Mouse (Mus musculus) CD4-positive helper T cell, adult 2 months (primary cell): ENCODE data around the gene Clcc1.

Experiments used
- DNase-seq: peaks from one replicate; pipeline ENCODE4 v3.0.0-alpha.2; 2012; ENCODE audit warnings: low read depth, missing footprints, low spot score

The Clcc1 gene

GRCm38 (mm10) chr3:108701256-108701655, 47.5 kb downstream of the Clcc1 start:
- peak; percentile 36 for DNase-seq

- no peak for DNase-seq
These were observed 49.1 kb downstream of the Clcc1 start for GRCm38 (mm10) chr3:108702789-108703188.

GRCm38 (mm10) chr3:108711296-108711695, 57.6 kb downstream of the Clcc1 start:
- DNase-seq, result no peak

GRCm38 (mm10) chr3:108713065-108713675, 59.5 kb downstream of the Clcc1 start:
- DNase-seq, result peak; percentile 25

GRCm38 (mm10) chr3:108714837-108715236, 61.1 kb downstream of the Clcc1 start:
- no peak for DNase-seq

DNA sequence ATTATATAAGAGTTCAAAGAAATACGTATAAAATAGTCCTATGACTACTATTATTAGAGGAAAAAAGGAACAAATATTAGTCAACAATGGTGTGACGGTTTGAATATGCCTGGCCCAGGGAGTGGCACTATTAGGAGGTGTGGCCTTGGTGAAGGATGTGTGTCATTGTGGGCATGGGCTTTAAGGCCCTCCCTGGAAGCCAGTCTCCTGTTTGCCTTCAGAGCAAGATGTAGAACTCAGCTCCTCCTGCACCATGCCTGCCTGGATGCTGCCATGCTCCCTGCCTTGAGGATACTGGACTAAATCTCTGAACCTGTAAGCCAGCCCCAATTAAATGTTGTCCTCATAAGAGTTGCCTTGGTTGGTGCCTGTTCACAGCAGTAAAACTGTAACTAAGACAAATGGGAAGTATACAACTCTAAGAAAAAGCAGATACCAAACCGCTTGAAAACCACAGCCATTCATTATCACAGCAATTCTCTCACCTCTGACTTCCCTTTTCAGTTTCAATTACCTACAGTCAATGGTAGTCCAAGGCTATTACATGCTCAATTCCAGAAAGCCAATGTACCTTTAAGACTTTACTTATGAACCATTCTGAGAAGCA, 64.3 kb downstream of the Clcc1 start:
- DNase-seq, result peak; percentile 55

GRCm38 (mm10) chr3:108719357-108719756, 65.6 kb downstream of the Clcc1 start:
- DNase-seq, result no peak

- no peak for DNase-seq
These were observed 66.0 kb downstream of the Clcc1 start for GRCm38 (mm10) chr3:108719761-108720160.

GRCm38 (mm10) chr3:108721076-108721991, 67.6 kb downstream of the Clcc1 start:
- peak; percentile 21 for DNase-seq

DNA sequence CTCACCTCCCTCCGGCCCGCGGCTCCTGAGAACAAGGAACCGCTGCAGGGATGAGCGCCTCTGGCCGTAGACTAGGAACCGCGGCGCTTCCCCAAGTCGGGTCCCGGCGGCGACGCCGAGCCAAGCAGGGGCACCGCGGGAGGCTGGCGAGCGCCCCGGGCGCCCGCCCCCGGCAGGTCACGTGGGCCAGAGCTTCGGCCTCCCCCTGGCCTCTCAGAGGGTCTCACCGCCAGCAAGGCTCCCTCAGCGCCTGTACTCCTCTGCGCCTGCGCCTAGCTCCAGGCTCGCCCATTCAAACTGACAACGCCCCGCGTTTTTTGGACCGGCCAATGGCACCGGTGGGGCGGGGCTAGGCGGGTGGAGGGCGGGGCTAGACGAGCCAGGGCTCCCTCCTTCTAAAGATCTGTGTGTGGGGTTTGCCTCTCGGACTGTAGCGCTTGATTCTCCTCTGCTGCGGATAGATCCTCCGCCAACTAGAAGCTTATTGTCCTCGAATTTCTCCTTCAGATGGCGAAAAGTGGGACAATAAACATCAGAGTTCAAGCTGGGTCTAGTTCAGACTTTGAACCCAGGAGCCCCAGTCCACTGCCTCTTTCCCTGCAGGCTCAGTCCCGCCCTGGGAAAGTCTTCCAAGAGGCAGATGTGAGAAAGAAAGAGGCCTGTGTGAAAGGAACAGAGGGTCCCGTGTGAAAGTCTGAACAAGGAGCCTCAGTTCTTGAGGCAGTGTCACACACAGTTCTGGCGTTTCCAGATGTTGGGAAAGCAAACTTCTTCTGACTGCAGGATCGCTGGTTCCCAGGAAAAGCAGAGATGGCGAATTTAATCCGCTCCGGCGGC, 68.5 kb downstream of the Clcc1 start, which contains the start of gene Gpsm2:
TSS of gene Gpsm2 (minus strand) at position 274 of the 837 bp plus-strand sequence.
- DNase-seq, result peak; percentile 93

DNA sequence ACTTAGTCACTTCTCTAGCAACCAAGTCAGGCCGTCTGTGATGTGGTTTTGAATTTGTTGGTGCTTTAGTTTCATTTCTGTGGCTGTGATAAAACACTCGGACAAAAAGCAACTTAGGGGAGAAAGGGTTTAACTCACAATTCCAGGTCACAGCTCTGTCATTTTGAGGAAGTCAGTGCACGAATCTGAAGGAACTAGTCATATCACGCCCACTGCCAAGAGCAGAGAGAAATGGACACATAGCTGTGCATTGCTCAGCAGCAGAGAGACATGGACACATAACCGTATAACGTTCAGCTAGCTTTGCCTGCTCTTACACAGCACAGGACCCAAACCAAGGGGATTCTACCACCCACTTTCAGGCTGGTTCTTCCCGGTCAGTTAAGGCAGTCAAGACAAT, 72.7 kb downstream of the Clcc1 start:
- peak; percentile 20 for DNase-seq

DNA sequence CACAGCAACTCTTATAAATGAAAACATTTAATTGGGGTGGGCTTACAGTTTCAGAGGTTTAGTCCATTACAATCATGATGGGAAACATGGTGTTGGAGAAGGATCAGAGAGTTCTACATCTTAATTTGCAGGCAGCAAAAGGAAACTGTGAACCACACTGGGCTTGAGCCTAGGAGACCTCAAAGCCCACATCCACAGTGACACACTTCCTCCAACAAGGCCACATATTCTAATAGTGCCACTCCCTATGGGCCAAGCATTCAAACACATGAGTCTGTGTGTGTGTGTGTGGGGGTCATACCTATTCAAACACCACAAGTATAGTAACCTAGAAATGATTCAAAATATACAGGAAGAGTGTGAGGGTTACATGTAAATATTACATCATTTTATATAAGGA, 73.6 kb downstream of the Clcc1 start:
- DNase-seq, result peak; percentile 26

DNA sequence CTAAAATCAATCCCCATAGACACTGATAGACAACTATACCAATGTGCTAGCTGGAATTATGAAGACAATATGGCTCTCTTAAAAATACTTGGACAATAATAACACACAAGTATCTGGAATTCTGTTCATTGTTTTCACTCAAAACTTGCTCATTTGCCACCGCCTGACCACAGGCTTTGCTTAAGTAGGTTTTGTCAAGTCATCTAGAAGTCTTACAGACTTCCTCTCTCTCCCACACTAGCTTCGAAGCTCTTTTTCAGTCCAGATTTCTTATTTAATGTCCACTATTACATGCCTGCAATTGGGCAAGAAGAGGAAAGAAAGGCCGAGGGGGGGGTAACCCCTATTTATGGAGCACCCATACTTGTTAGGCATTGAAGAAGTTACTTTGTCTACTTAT, 74.1 kb downstream of the Clcc1 start:
- no peak for DNase-seq
